Mouse (Mus musculus): ENCODE results near the gene Col23a1. TPM values are rescaled to one million over a fixed set of nuclear protein-coding genes. Genes with fewer than 3 reads are reported as not detected.

Col23a1 gene
- polyA plus RNA-seq (2017; shearing (Covaris generic)), result under 1 TPM; 0.30 to 0.87 (median 0.86) TPM

GRCm38 (mm10) chr11:51289564-51290041 is at the start of gene Col23a1:
Col23a1 (plus strand) TSS chr11:51289920.
- no peak for ATAC-seq

DNA sequence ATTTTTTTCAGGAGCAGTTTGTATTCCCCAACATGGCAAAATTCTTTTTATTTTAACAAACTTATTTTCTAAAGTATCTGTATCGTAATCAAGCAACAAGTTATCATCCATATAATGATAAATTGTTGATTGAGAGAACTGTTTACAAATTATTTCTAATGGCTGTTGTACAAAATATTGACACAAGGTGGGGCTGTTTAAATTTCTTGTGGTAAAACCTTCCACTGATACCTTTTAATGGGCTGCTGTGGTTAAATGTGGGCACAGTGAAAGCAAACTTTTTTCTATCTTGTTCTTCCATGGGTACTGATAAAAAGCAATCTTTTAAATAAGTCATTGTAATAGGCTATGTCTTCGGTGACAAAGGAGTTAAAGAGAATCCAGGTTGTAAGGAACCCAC is 46.8 kb upstream of the Col23a1 start:
- no peak for ATAC-seq

GRCm38 (mm10) chr11:51257006-51257405 is 32.7 kb upstream of the Col23a1 start:
- no peak for ATAC-seq

- no peak for ATAC-seq
Observed at GRCm38 (mm10) chr11:51261680-51262219, 28.0 kb upstream of the Col23a1 start, which contains the start of gene Clk4. Clk4 (plus strand) TSS chr11:51261730.

- peak; percentile 90 for ATAC-seq
Observed at GRCm38 (mm10) chr11:51262342-51263285, 27.1 kb upstream of the Col23a1 start, which contains the start of gene BC049762. BC049762 (minus strand) TSS chr11:51263046.

GRCm38 (mm10) chr11:51263286-51263831 is 26.4 kb upstream of the Col23a1 start:
- ATAC-seq, result peak; percentile 8

DNA sequence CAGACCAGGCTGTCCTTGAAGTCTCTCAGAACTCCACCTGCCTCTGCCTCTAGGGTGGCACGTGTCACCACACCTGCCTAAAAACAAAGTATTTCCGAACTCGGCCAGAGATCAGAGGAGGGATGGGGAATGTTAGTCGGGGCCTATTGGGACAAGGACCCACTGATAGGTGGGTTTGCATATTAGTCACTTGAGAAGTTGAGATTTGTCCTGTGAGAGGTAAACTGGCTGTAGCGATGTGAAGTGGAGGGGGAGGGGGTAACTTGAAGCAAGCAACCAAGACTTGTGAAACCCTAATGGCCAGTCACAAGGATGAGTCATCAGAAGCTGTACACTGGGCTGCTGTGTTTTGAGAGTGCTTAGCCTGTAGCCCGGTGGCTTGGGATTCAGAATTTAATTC is 25.4 kb upstream of the Col23a1 start:
- no peak for ATAC-seq

- no peak for ATAC-seq
Observed at GRCm38 (mm10) chr11:51265326-51265725, 24.4 kb upstream of the Col23a1 start.

- no peak for ATAC-seq
Observed at GRCm38 (mm10) chr11:51274418-51274817, 15.3 kb upstream of the Col23a1 start.

- ATAC-seq, result no peak
Observed at GRCm38 (mm10) chr11:51290066-51290955, 591 bp downstream of the Col23a1 start.

DNA sequence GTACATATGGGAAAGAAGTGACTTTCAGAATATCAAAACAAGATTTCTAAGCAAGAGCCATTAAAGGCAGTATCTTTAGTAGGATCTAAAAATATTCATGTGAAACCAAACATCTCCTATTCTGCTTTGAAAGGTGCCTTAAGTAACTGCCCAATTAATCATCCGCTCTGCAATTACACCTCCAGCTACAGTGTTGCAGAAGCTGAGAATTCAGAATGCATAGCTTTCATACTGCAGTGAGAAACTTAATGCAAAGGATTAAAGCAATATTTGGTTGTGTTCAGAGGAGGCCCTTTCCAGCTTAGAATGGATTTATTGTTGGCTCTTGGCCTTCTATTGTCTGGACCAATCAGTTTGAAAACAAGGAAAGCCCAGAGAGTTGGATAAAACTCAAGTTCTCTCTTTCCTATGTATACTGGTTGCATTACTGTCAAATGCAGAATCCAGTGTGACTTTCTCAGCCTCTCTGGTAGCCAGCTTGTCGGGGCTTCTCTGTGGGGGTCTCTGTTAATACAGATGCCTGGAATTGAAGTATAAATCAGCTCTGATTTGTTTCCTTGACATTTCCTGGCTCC is 4.3 kb downstream of the Col23a1 start:
- ATAC-seq, result no peak

DNA sequence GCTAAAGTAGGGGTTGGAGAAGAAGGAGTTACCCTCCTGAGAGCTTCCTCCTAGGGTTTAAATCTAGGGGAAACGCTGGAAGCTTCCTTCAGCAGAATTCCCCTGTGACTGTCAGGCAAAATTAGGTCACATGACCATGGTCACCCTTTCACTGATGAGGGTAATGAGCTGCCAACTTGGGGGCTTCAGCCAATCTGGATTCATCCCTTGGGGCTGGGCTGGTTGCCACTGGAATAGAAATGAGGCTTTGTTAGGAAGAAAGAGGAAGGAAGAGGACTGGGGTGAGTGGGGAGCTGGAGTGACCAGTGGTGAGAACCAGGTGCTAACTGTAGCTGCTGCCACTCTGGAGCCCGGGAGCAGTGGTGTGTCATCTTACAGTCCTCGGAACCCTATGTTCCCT is 6.0 kb downstream of the Col23a1 start:
- ATAC-seq, result no peak

DNA sequence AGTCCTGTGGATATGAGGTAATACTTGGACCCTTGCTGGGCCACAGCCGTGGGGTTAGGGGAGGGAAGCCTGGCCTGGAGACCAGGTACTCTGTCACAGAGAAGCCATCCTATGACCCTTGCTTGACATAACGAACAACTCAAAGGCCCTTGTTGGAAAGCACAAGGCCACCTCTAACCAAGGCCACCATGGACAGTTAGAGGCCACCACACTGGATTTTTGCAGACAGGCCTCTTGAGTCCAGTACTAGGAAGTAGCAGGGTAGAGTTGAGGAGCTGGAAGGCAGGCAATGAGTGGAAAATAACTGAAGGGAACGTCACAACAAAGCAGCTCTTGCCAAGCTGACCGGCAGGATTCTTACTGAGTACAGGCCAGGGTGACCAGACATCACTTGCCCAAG is 9.0 kb downstream of the Col23a1 start:
- ATAC-seq, result no peak

DNA sequence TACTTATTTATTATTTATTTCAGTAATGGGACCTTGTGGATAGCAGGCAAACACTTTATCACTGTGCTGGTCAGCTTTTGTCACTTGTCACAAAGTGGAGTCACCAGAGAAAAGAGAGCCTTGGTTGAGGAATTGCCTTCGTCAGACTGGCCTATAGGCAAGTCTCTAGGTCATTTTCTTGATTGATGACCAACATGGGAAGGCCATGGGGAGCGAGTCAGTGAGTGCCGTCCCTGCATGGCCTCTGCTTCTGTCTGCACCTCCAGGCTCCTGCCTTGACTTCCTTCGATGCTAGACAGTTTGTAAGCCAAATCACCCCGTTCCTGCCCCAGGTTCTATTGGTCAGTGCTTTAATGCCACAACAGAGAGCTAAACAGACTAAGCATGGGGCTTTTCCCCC is 12.7 kb downstream of the Col23a1 start:
- no peak for ATAC-seq

GRCm38 (mm10) chr11:51303981-51304553 is 14.3 kb downstream of the Col23a1 start:
- no peak for ATAC-seq

DNA sequence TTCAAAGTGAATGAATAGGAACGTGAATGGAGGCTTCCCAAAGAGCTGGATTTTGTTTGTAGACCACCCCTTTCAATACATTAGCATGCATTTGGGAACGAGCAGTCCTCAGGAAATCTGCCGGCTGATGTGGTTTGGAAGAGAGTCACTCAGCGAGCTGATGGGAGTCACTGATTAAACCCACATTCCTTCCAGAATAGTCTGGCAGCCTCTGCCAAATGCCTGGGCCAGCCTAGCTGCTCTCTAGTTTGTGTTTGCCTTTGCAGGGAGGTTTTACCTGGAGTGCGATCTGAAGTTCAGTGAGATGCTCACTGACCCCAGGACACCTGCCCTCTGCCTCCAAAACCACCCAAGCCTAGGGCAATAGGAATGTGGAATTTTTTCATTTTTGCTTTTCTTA is 18.6 kb downstream of the Col23a1 start:
- ATAC-seq, result no peak

GRCm38 (mm10) chr11:51311846-51312245 is 22.1 kb downstream of the Col23a1 start:
- ATAC-seq, result no peak

- ATAC-seq, result no peak
Observed at GRCm38 (mm10) chr11:51315991-51316810, 26.5 kb downstream of the Col23a1 start.

- ATAC-seq, result no peak
Observed at GRCm38 (mm10) chr11:51320609-51321008, 30.9 kb downstream of the Col23a1 start.

DNA sequence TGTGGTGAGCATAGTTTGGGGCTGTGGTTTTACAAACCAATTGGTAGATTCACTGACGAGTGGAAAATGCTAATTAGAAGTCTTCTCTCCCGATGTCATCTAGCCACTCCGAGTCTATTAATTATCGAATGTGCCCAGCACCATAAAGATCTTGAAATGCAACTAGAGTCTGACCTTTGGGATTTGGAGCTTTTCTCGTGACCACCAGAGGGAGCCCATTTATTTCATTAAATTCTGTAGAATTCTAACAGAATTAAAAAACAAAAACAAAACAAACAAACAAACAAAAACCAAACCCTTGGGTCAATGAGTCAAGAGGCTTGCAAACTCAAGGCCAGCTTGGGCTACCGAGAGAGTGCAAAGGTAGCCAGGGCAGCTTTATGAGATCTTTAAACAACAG is 37.2 kb downstream of the Col23a1 start:
- ATAC-seq, result no peak

Measured in inflammation-experienced regulatory T-cells, adult 6 months (primary cell).